Mouse (Mus musculus): ENCODE measurements around the gene Olfr358. TPM values are rescaled to one million over a fixed set of nuclear protein-coding genes. Genes with fewer than 3 reads are reported as not detected.

Olfr358 gene
- polyA plus RNA-seq (2015; fragmentation: Nextera tagmentation; extraction: Ambion mirVana), result not detected in 2 replicates

DNA sequence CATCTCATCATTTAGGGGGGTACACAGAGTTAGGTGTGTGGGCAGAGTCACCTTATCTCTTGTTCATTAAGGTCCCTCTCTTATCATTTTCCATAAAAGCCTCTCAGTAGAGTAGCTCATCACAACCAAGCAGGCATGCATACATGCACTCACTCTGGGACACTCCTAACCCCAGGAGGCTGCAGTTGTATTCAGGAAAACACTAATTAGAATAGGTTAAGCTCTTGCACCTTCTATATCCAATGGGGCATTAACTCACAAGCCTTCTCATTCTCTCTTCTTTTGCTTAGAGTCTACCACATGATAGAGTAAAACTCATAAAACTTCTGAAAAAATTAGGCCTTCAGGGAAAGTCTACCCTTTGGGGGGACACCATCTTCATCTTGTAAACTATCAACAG, at the start of gene Olfr358:
Gene Olfr358, minus strand, starts transcription at position 101 of the 400 bp plus-strand sequence.
- Histone ChIP-seq H3K27ac (no peak within 1 kb of the TSS), H3K9me3 (peaks cover 11% of the 10 kb centered on the region; the same call in 1 of the 2 replicates), H3K4me2 (no peak within 1 kb of the TSS), H3K4me1 (no peaks in the 10 kb centered on the region), H3K36me3 (no peaks in the 10 kb centered on the region), H3K9ac (no peak within 1 kb of the TSS), H3K27me3 (no peaks in the 10 kb centered on the region), H3K4me3 (no peak within 1 kb of the TSS)
- no peak for ATAC-seq (ENCODE audit: insufficient number of reproducible peaks, insufficient read depth, low FRiP score, low TSS enrichment, low read depth)

DNA sequence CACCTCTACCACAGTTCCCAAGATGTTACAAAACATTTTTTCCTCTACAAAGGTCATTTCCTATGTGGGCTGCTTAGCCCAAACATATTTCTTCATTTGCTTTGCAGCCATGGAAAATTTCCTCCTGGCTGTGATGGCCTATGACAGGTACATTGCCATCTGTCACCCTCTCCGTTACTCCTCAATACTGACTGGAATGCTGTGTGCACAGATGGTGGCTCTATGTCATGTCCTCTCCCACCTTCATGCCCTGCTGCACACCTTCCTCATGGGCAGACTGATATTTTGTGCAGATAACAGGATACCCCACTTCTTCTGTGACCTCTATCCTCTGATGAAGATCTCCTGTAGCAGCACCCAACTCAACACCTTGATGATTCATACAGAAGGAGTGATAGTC, 12.1 kb downstream of the Olfr358 start:
- peaks cover 2% of the 10 kb centered on the region; the same call in 1 of the 2 replicates for H3K9me3 ChIP-seq
- H3K36me3 ChIP-seq, result no peaks in the 10 kb centered on the region
- WGBS, result 84% methylated on average over 1 of the region's 1 CpGs
- no peaks in the 10 kb centered on the region for H3K4me1 ChIP-seq
- no peak overlapping the region for H3K4me3 ChIP-seq
- no peak overlapping the region for H3K4me2 ChIP-seq
- no peaks in the 10 kb centered on the region for H3K27me3 ChIP-seq
- ATAC-seq (ENCODE audit: insufficient number of reproducible peaks, insufficient read depth, low FRiP score, low TSS enrichment, low read depth), result no peak
- no peak overlapping the region for H3K9ac ChIP-seq
- H3K27ac ChIP-seq, result no peak overlapping the region

DNA sequence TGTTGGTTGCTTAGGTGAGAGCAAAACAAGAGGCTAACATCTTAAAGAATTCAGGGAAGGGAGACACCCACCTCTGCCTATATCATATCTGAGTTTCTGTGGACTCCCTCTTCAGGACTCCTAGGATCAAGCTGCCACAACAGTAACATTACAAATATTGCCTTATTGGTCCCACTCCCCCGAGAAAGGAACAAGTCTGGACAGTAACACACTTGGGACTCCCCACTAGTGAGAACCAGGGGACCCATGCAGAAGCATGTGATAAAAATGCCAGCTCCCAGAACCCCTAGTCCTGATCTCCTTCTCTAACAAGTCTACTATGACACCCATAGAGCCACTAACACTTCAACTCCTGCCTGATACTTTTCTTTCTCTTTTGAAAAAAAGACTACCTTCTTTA, 15.6 kb downstream of the Olfr358 start, which contains the start of gene Olfr357:
Gene Olfr357, plus strand, starts transcription at position 301 of the 400 bp plus-strand sequence.
- Histone ChIP-seq H3K4me3 (no peak within 1 kb of the TSS), H3K9ac (no peak within 1 kb of the TSS), H3K27ac (no peak within 1 kb of the TSS), H3K36me3 (no peaks in the 10 kb centered on the region), H3K9me3 (peaks cover 2% of the 10 kb centered on the region; the same call in 1 of the 2 replicates), H3K4me2 (no peak within 1 kb of the TSS), H3K4me1 (no peaks in the 10 kb centered on the region), H3K27me3 (no peaks in the 10 kb centered on the region)
- 55% methylated on average over 1 of the region's 1 CpGs for WGBS
- ATAC-seq (ENCODE audit: insufficient number of reproducible peaks, insufficient read depth, low FRiP score, low TSS enrichment, low read depth), result no peak

Other genes with a start within 250 kb of the Olfr358 start
- not detected in 2 replicates for gene Olfr348, start 225.1 kb downstream of the Olfr358 start, polyA plus RNA-seq (2015; fragmentation: Nextera tagmentation; extraction: Ambion mirVana)
- gene Olfr50, start 218.8 kb downstream of the Olfr358 start, polyA plus RNA-seq (2015; fragmentation: Nextera tagmentation; extraction: Ambion mirVana), result not detected in 2 replicates
- gene Olfr3, start 192.3 kb downstream of the Olfr358 start, polyA plus RNA-seq (2015; fragmentation: Nextera tagmentation; extraction: Ambion mirVana), result not detected in 2 replicates
- gene Olfr350, start 163.0 kb downstream of the Olfr358 start, polyA plus RNA-seq (2015; fragmentation: Nextera tagmentation; extraction: Ambion mirVana), result not detected in 2 replicates
- gene Olfr351, start 146.7 kb downstream of the Olfr358 start, polyA plus RNA-seq (2015; fragmentation: Nextera tagmentation; extraction: Ambion mirVana), result not detected in 2 replicates
- not detected in 2 replicates for gene Olfr352, start 140.9 kb downstream of the Olfr358 start, polyA plus RNA-seq (2015; fragmentation: Nextera tagmentation; extraction: Ambion mirVana)
- not detected in 2 replicates for gene Olfr353, start 116.4 kb downstream of the Olfr358 start, polyA plus RNA-seq (2015; fragmentation: Nextera tagmentation; extraction: Ambion mirVana)
- not detected in 2 replicates for gene Olfr354, start 103.7 kb downstream of the Olfr358 start, polyA plus RNA-seq (2015; fragmentation: Nextera tagmentation; extraction: Ambion mirVana)
- not detected in 2 replicates for gene Olfr355, start 80.4 kb downstream of the Olfr358 start, polyA plus RNA-seq (2015; fragmentation: Nextera tagmentation; extraction: Ambion mirVana)
- gene Olfr356, start 72.2 kb downstream of the Olfr358 start, polyA plus RNA-seq (2015; fragmentation: Nextera tagmentation; extraction: Ambion mirVana), result not detected in 2 replicates
- not detected in 2 replicates for gene Olfr357, start 15.5 kb downstream of the Olfr358 start, polyA plus RNA-seq (2015; fragmentation: Nextera tagmentation; extraction: Ambion mirVana)
- not detected in 2 replicates for gene Olfr360, start 56.4 kb upstream of the Olfr358 start, polyA plus RNA-seq (2015; fragmentation: Nextera tagmentation; extraction: Ambion mirVana)
- not detected in 2 replicates for gene Olfr361, start 80.0 kb upstream of the Olfr358 start, polyA plus RNA-seq (2015; fragmentation: Nextera tagmentation; extraction: Ambion mirVana)
- gene Olfr362, start 108.6 kb upstream of the Olfr358 start, polyA plus RNA-seq (2015; fragmentation: Nextera tagmentation; extraction: Ambion mirVana), result not detected in 2 replicates
- 0.10 TPM in 1 of 2 replicates, not detected in the other for gene Olfr364-ps1, start 130.0 kb upstream of the Olfr358 start, polyA plus RNA-seq (2015; fragmentation: Nextera tagmentation; extraction: Ambion mirVana)
- gene Olfr365, start 178.9 kb upstream of the Olfr358 start, polyA plus RNA-seq (2015; fragmentation: Nextera tagmentation; extraction: Ambion mirVana), result not detected in 2 replicates
- not detected in 2 replicates for gene Olfr366, start 202.2 kb upstream of the Olfr358 start, polyA plus RNA-seq (2015; fragmentation: Nextera tagmentation; extraction: Ambion mirVana)

All from embryonic facial prominence, embryonic 13.5 days (tissue).